Mouse (Mus musculus) liver, postnatal 0 days (tissue): ENCODE results near the gene Ccdc144b.

Source experiments
- CTCF ChIP-seq: sonication (generic); IDR thresholded peaks from 2 replicates; pipeline ENCODE4 v1.5.1; 2016; ENCODE audit warnings: antibody characterized with exemption, low read depth
- EP300 ChIP-seq: IDR thresholded peaks from 2 replicates; pipeline ENCODE4 v1.6.1; 2016; ENCODE audit warnings: antibody characterized with exemption, low read depth, mild to moderate bottlenecking

GRCm38 (mm10) chr3:35973551-35973950 is 79.8 kb downstream of the Ccdc144b start:
- TF ChIP-seq EP300 (no peak), CTCF (peak; percentile 73)
